Mouse (Mus musculus): ENCODE measurements around the gene Ybx2.
A peak's percentile ranks its signal among the peaks of the same experiment; 100 is the strongest.

Ybx2 gene

DNA sequence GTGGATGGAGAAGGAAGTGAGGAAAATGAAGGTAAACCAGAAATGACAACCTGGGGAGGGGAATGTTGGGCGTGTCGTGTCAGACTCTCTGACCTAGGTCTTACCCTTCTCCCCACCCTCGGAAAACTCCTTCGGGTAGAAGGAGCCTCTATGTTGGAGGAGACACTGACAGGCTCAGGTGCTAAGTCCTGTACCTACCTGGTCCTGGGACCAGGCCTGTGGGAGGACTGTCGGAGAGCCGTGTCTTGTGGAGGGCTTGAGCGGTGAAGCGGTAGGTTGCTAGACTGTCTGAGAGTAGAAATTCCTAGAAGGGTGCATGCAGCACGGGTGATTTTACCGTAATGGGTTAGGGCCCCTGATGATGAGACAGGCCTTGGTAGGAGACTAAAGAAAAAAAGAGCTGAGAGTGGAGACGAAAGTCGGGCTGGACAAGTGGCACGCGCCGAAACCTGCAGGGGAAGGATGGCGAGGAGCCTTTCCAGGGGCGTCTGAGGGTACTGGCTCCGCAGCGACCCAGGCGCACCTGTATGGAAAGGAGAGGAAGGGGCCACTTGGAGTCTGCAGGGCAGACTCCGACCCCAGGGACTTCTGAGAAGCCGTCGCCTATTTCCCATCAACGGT lies 29.2 kb downstream of the Ybx2 start, which contains the start of gene Cldn7:
TSS of gene Cldn7 (plus strand) at position 130 of the 621 bp plus-strand sequence.
- DNase-seq (ENCODE audit: low spot score) = no peak

DNA sequence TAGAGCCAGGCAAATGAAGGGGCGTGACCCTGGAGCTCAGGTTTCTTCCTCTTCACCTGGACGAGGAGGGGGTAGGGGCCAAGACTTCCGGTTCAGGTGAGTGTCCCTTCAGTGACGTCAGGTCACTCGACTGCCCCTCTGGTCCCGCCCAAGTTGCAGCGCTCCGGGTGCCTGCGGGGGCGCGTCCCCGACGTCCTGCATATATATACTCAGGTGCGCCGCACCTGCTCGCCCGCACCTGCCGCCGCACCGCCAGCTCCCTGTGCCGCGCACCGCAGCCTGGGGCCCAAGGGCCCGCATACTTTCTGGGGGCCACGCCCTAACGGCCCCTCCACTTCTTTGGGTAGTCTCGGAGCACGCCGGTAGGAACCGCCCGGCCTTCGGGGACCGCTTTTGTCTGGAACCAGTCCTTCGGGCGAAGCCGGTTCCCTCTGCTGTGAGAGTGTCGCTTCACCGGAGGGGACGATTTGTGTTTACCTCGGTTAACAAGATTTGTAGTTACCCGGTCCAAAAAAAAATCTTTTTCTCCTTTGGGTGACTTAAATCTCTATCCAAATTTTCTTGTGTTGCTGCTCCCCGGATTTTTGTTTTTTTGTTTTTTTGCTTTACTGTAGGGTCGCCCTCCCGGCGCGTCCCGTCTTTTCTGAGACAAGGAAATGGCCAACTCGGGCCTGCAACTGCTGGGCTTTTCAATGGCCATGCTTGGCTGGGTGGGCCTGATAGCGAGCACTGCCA lies 29.8 kb downstream of the Ybx2 start:
- no peak for DNase-seq (ENCODE audit: low spot score)

DNA sequence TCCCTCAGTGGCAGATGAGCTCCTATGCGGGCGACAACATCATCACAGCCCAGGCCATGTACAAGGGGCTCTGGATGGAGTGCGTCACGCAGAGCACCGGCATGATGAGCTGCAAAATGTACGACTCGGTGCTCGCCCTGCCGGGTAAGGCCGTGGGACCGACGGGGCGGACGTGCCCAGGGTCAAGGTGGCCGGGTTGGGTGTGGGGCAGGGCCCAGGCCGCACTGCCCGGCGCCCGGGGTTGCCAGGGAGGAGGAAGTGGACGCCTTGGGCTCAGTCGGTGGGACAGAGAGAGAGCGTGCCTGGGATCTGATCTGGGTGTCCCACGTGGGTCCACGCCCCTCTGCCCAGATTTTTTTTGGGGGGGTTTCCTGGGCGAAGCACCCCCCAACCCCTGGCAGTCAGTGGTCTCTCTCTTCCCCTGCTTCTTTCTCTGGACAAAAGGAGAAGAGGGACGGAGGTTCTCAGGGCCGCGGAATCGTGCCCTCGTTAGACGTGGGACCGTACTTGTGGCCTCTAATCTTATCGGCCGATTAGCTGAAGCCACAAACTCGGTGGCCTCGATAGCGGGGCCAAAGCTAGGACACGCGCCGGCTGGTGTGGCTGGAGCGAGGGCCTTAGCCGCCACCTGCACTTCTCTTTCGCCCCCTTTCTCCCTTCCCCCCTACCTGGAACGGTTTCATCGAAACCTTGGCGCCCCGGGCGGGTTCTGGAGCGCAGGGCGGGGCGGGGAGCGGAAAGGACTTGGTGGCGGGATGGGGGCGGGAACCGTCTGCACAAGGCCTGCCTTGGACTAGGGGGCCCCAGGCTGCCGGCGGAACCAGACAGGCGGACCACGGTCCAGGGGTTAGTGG lies 30.6 kb downstream of the Ybx2 start:
- DNase-seq (ENCODE audit: low spot score) = no peak

DNA sequence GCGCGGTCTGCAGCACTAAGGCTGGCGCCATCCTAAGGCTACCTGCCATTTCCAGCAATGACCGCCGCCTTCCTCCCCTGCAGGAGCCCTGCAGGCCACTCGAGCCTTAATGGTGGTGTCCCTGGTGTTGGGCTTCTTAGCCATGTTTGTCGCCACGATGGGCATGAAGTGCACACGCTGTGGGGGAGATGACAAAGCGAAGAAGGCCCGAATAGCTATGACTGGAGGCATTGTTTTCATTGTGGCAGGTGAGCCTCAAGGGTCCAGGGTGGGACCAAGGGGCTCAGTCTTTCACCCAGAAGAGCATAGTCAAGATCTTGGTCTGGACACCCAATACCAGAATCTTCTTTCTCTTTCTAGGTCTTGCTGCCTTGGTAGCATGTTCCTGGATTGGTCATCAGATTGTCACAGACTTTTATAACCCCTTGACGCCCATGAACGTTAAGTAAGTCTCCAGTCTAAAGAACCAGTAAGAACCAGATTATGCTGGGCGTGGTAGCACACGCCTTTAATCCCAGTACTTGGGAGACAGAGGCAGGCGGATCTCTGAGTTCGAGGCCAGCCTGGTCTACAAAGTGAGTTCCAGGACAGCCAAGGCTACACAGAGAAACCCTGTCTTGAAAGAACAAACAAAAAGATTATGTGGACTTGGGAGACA lies 31.4 kb downstream of the Ybx2 start:
- no peak for DNase-seq (ENCODE audit: low spot score)

DNA sequence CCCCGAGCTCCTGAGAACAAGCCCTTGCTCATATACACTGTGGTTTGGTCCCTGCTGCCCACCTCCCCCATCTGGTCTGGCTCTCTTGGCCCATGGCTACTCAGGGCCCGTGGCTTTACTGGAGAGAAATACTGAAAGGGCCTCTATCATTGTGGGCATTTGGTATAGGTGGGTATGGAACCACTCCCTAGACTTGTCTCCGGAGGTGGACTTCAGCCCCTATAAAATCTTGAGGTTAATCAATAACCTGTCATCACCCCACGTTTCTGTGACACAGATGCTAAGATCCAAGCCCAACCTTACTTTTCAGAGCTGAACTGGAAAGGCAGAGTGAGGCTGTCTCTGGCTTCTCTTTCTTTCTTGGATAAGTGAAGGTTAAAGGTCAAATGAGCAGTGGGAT lies 33.2 kb downstream of the Ybx2 start:
- DNase-seq (ENCODE audit: low spot score) = no peak

DNA sequence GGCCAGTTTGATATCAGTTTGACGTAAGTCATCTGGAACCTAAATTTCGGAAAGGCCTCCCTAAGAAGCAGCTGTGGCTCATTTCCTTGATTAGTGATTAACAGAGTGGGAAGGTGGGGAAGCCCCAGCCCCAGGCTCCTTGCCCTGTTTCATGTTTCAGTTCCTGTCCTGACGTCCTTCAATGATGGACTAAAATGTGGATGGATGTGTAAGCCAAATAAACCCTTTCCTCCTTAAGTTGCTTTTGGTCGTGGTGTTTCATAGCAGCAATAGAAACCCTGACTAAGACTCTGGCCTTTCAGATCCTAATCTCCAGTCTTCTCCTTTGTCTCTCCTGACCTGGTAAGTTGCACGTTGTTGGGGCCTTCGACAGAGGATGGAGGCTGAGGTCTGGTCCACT lies 34.6 kb downstream of the Ybx2 start:
- DNase-seq (ENCODE audit: low spot score) = no peak

DNA sequence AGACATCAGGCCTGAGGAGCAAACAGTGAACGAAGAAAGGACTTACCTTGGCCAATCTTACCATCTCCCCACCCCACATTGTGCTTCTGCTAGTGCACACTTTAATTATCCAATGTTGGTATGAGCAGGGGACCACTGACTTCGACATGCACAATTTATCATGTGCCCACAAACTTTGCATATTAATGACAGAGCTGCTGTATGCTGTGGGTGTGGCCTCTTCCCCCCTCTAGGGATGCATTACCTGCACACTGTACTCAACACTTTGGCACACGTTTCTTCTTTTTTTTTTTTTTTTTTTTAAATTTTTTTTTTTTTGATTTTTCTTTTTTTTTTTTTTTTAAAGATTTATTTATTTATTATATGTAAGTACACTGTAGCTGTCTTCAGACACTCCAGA lies 35.2 kb downstream of the Ybx2 start:
- DNase-seq (ENCODE audit: low spot score) = no peak

DNA sequence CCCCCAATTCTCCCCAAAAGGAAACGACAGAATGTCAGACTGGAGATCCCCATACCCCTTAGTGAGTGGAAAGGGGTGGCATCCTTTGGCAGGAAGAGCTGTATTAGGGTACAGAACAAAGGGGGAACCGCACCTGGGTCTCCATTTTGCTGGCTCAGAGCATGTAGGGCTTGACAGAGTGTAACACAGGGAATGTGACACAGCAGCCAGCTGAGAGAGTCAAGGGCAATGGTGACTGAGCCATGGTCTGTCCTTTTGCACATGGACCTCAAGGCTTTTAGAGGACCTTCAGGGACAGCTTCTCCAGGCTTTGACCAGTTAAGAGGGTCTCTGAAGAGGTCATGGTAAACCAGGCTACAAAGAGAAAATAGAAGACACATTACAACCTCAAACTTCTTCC lies 39.3 kb downstream of the Ybx2 start:
- no peak for DNase-seq (ENCODE audit: low spot score)

DNA sequence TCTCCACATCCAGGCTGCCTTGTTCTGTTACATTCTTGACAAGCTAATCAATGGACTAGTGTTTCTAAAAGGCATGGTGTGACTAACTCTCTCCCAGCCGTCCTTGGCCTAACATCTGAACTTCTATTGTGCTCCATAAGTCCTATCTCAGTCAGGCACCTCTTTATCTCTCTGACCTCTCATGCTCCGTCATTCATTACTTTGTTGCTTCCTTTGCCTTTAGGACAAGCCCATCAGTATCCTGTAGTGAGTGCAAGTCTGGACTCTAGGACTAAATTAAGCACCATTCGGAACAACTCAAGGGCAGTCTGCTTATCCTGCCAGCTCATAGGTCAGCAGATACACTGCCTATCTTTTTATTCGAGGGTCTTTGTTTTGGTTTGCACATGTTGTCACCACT lies 40.7 kb downstream of the Ybx2 start:
- DNase-seq (ENCODE audit: low spot score) = no peak

DNA sequence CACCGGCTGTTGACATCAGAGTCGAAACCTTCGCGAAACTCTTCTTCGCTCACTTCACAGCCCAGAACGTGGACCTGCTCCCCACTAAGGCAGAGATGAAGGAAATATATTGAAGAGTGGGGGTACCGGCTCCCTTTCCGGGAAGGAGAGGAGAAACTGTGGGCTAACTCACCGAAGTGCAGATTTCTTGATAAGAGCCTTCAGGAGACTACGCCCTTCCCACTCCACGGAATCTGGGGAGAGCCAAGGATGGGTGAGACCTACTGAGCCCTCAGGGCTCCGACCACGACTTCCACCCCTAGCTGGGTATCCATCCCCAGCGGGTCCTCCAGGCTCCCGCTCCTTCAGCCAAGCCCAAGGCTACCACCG lies 44.2 kb downstream of the Ybx2 start:
- no peak for DNase-seq (ENCODE audit: low spot score)

DNA sequence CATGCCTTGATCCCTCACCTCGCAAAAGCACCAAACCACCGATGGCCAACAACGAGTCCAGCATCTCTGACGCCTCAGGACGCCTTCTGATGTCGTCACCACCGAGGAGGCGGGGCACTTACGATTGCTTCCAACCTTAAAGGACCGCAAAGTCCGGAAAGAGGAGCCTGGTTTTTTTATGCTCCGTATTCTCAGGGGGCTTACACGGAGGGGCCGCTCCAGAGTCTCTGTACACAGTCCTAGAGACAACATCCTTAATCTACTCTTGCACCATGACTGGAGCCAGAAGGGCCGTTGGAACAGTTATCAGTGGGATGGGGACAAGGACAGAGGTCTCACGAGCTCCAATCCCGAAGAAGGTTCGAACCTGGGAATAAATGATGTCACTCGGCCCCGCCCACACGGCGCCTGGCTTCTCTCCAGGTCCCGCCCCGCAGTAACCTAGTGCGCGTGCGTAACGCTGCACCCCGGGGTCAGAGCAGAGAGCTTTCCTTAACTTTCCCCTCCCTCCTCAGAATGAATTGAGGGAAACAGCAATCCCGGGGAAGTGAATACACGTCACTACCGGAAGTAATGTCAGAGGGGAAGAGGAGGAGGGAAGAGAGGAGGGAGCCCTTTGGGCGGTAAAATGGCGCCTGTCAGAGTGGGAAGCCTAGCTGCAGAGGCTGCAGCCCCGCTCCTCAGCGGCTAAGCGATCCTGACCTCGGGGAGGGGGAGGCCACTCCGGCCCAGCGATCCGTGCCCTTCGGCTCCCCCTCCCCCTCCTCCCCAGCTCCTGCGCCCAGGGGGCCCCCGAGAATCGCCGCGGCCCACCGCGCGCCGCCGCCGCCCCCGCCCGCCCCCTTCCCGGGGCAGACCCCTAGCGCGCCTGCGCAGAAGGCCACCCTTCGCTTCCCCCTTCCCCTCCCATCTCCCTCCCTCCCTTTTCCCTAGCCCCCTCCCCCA lies 44.9 kb downstream of the Ybx2 start:
- DNase-seq (ENCODE audit: low spot score) = peak; percentile 99

DNA sequence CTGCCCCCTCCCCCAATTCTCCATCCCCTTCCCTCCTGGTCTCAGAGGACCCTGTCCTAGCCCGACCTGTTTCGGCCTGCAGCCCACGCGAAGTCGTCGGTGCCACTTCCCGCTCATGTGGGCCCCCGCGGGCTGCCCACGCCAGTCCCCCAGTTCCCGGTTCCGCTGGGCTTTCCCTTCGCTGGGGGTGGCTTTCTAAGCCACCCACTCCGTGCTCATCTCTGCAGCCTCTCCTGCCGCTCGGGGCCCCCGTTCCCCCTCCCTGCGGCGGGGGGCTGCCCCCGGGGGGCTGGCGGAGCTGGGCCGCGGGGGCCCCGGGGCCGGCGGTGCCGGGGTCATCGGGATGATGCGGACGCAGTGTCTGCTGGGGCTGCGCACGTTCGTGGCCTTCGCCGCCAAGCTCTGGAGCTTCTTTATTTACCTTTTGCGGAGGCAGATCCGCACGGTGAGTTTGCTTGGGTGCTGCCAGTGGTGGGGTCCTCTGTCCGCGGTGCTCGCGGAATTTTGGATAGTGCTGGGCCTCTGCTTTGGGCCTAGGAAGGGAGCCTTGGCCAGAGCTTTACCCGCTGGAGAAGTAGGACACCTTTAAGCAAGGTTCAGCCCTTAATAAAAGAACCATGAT lies 45.7 kb downstream of the Ybx2 start, which contains the start of gene Ctdnep1:
TSS of gene Ctdnep1 (plus strand) at position 16 of the 622 bp plus-strand sequence.
- DNase-seq (ENCODE audit: low spot score) = no peak

DNA sequence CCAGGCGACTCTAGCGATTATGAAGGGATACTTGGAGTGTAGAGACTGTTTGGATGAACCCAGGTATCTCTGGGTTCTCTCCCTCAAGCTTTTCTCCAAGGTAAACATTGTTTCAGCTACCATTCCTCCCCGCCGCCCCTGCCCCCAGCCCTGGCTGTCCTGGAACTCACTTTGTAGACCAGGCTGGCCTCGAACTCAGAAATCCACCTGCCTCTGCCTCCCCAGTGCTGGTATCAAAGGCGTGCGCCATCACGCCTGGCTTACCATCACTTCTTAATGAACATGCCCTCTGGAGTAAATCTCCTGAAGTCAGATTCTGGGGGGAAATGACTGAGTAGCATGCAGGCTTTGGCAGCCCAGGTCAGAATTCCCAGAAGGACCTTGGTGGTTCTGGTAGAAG lies 46.6 kb downstream of the Ybx2 start, which contains the start of gene Elp5:
TSS of gene Elp5 (minus strand) at position 293 of the 400 bp plus-strand sequence.
- DNase-seq (ENCODE audit: low spot score) = no peak

DNA sequence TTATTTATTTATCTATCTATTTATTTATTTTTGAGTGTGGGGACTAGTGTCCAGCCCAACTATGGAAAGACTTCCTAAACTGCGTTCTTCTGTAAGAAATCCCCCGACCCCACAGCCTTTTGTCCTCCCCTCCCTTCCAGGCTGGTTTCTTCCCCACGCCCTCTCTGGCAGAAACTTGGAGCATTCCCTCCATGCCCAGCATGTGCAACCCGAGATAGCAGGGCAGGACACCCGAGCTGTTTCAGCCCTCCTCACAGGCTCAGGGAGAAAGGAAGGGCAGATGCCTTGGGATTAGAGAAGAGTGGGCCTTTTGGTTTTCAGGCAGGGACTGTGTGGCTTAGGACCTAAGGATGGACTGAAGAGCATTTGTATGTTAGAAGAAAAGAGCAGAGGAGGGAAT lies 47.3 kb downstream of the Ybx2 start:
- DNase-seq (ENCODE audit: low spot score) = no peak

DNA sequence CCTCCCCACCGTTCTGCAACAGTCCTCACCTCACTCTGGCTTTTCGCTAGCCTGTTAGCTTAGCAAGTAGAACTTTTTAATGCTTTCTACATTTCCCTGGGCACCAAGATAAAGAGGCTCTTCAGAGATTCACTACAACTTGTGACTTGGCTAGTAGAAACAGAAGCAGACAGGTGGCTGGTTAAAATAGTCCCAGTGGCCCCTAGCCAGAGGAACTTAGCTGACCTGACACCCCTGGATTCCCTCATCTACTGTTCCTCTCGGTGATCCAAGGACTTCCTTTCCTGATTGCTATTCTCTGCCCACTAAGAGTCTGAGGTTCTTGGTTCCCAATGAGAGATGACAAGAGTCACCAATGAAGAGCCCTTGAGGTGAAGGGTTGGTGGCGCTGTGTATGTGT lies 47.8 kb downstream of the Ybx2 start:
- no peak for DNase-seq (ENCODE audit: low spot score)

DNA sequence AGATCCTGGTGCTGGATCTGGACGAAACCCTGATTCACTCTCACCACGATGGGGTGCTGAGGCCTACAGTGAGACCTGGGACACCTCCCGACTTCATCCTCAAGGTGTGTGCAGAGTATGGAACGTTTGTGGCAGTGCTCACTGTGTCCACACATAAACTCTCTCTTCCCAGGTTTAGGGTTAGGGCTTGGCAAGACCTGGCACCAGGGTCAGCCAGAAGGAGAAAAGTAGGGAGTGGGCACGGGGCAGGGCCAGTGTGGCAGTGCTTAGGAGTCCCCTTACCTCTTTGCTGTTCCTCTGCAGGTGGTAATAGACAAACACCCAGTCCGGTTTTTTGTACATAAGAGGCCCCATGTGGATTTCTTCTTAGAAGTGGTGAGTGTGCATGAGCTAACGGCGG lies 48.8 kb downstream of the Ybx2 start:
- DNase-seq (ENCODE audit: low spot score) = peak; percentile 2

DNA sequence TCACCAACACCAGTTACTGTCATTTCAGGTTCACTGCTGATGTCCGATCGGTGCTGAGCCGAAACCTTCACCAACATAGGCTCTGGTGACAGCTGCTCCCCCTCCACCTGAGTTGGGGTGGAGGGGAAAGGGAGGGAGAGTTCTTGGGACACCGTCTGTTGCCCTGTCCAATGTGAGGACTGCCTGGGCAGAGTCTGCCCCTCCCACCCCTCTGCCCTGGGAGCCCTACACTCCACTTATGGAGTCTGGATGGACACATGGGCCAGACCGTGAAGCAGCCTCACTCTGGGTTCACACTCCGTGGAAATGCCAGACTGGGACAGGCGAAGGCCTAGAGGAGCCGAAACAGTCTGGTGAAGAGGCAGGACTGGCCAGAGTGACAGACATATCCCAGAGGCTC lies 54.4 kb downstream of the Ybx2 start:
- DNase-seq (ENCODE audit: low spot score) = no peak

Measured in layer of hippocampus, adult 11-12 months (tissue).